Comparison of ENCODE assay signal across 18 mouse cellular contexts in genomic region chr4:51519281-51519680, GRCm38 (mm10).
"Had no signal": no experiment of that assay in that cellular context is flagged by ENCODE, and none has a peak within 500 bp of the region (broad histone marks: within the 10 kb centered on the region; RNA-seq: fewer than 3 reads in every experiment).

No protein-coding gene starts in this region.

- ATAC-seq: liver, embryonic 12.5 days; midbrain, embryonic 16.5 days had no signal

- H3K4me1 ChIP-seq: limb, embryonic 15.5 days; liver, embryonic 12.5 days; megakaryocyte, embryonic 14.5 days; neural tube, embryonic 13.5 days had no signal

- H3K27ac ChIP-seq: layer of hippocampus, adult 2 months; left cerebral cortex, adult 2 months; limb, embryonic 15.5 days; liver, embryonic 12.5 days; macrophage; neural tube, embryonic 13.5 days had no signal

- H3K4me2 ChIP-seq: limb, embryonic 15.5 days; liver, embryonic 12.5 days; lung, embryonic 14.5 days; midbrain, embryonic 11.5 days; neural tube, embryonic 13.5 days had no signal

- H3K36me3 ChIP-seq: limb, embryonic 15.5 days; liver, embryonic 12.5 days; neural tube, embryonic 13.5 days had no signal

- DNase-seq: kidney, adult 18-20 months; kidney, postnatal 10 days; kidney, postnatal 4 days; lung, embryonic 14.5 days; lung, postnatal 14 days; right cerebral cortex, postnatal 4 days; spleen, adult 18-20 months; thymus, adult 18-20 months; thymus, postnatal 14 days had no signal

- H3K27me3 ChIP-seq: limb, embryonic 15.5 days; liver, embryonic 12.5 days; megakaryocyte, embryonic 14.5 days; neural tube, embryonic 13.5 days had no signal

- H3K9me3 ChIP-seq: limb, embryonic 15.5 days; liver, embryonic 12.5 days; megakaryocyte, embryonic 14.5 days; neural tube, embryonic 13.5 days had no signal

- H3K9ac ChIP-seq: limb, embryonic 15.5 days; liver, embryonic 12.5 days; lung, embryonic 14.5 days; neural tube, embryonic 13.5 days had no signal

- H3K4me3 ChIP-seq: layer of hippocampus, adult 2 months; left cerebral cortex, adult 2 months; limb, embryonic 15.5 days; liver, embryonic 12.5 days; megakaryocyte, embryonic 14.5 days; neural tube, embryonic 13.5 days had no signal
